Mouse (Mus musculus): ENCODE measurements around the gene Plppr1. TPM values are rescaled to one million over a fixed set of nuclear protein-coding genes. Genes with fewer than 3 reads are reported as not detected.
"Not testable (repeated sequence)": the region's sequence is repeated elsewhere in the genome, so short reads cannot be mapped to it uniquely, and the experiment has no call there.

Gene Plppr1
- total RNA-seq, 2 experiments from 2014 or later: not detected

GRCm38 (mm10) chr4:49350470-49350869 lies 291.4 kb downstream of the Plppr1 start:
- intact Hi-C loops (cut with DNase I): loop anchor here (5.0 kb wide), 1 partner anchor 418 kb away; no protein-coding TSS in a partner anchor
- no peak for DNase-seq

GRCm38 (mm10) chr4:49357097-49357496 lies 298.0 kb downstream of the Plppr1 start:
- no peak for DNase-seq
- intact Hi-C loops (cut with DNase I): no loop called here

GRCm38 (mm10) chr4:49368046-49368445 lies 309.0 kb downstream of the Plppr1 start:
- DNase-seq; intact Hi-C loops (cut with DNase I): not testable (repeated sequence)

GRCm38 (mm10) chr4:49383576-49384318 lies 324.7 kb downstream of the Plppr1 start:
- DNase-seq; intact Hi-C loops (cut with DNase I): not testable (repeated sequence)

GRCm38 (mm10) chr4:49386873-49387272 lies 327.8 kb downstream of the Plppr1 start:
- no peak for DNase-seq
- intact Hi-C loops (cut with DNase I): no loop called here
